Mouse (Mus musculus) gastrocnemius, adult 8-10 months (tissue): ENCODE results near the gene Ccdc89. TPM values are rescaled to one million over a fixed set of nuclear protein-coding genes. Genes with fewer than 3 reads are reported as not detected.

Source experiments
- DNase-seq, 2 experiments: peaks; one replicate each; pipeline ENCODE4 v3.0.0; 2022; ENCODE audit warnings: low spot score in 2 of 2
- total RNA-seq, 4 experiments: library from RNA; stranded (reverse); gene quantifications; 2 replicates each; pipeline ENCODE4 v1.2.4; 2022

Gene Ccdc89
- not detected for total RNA-seq

DNA sequence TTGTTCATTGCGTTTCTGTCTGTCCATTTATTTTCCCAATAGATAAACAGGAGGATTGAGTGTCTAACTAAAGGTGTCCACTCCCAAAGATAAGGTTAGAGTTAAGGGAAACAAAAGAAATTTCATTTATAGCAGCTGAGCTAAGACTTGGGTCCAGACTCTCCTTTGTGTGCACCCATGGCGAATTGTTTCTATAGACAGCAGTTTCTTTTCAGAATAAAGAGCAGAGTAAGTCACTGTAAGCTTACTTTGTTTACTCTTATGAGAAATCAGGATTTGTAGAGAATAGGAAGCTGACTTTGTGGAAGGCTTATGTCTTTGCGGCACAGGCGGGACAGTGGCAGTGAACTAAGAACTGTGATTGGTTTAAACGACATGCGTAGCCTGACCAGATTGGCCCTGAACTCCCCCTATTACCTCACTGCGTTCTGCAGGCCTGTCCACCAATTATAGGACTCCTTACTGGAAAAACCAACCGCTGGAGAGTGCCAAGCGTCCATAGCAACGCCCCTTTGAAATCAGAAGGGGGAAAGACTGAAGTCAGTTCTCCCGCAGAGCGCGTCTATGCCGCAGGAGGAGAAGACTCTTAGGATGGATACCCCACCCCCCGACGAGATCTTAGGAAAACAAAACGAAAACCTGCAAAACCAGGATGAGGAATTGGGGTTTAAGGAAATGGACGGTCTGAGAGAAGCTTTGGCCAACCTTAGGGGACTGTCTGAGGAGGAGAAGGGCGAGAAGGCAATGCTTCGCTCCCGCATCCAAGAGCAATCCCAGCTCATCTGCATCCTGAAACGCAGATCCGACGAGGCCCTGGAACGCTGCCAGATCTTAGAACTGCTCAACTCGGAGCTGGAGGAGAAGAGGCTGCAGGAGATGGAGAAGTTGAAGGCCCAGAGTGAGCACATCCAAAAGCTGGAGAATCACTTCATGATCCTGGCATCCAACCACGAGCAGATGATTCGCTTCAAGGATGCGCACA lies at the start of gene Ccdc89:
Ccdc89 (plus strand) TSS at position 558 of the 982 bp plus-strand sequence.
- peak; percentile 61 to 66 for DNase-seq

GRCm38 (mm10) chr7:90384411-90384810 lies 42.0 kb upstream of the Ccdc89 start:
- no peak for DNase-seq

GRCm38 (mm10) chr7:90386885-90387459 lies 39.4 kb upstream of the Ccdc89 start:
- DNase-seq, result no peak

GRCm38 (mm10) chr7:90389765-90390164 lies 36.6 kb upstream of the Ccdc89 start:
- DNase-seq, result no peak

- no peak for DNase-seq
Measured at GRCm38 (mm10) chr7:90395073-90395472, 31.3 kb upstream of the Ccdc89 start.

DNA sequence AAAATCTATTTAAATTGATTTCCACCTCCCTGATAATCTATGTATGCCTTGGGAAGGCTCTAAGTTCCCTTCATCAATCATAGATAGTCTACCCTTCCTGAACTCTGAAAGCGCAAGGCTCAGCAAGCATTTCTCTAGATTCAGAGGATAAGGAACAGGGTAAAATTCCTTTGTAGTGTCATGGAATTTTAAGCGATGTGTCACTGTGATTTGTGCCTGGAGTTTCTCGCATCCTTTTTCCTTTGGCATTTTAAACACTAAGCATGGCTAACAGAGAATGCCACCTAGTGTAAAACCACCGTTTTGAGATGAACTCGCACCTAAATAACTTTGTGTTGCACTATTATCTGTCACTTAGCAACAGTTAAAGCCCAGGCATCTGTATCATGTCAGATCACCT lies 30.4 kb upstream of the Ccdc89 start:
- DNase-seq, result no peak

- peak in 1 of 2 experiments; percentile 22 for DNase-seq
Measured at GRCm38 (mm10) chr7:90409934-90410333, 16.4 kb upstream of the Ccdc89 start.

DNA sequence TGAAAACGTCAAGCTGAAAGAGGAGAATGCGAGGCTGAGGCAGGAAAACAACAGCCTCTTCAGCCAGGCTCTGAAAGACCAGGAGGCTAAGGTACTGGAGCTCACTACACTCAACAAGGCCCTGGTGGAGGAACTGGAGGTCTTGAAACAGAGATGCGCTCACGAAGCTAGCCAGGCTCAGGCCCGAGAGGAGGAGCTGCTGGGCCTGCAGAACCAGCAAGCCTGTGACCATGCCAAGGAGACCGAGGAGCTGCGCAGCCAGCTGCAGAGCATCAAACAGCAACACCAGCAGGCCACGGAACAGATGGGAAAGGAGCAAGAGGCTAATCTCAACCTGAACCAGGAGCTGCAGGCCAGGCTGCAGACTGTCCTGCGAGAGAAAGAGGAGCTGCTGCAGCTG lies 629 bp downstream of the Ccdc89 start:
- DNase-seq, result no peak

- DNase-seq, result no peak
Measured at GRCm38 (mm10) chr7:90432221-90432620, 5.8 kb downstream of the Ccdc89 start.

DNA sequence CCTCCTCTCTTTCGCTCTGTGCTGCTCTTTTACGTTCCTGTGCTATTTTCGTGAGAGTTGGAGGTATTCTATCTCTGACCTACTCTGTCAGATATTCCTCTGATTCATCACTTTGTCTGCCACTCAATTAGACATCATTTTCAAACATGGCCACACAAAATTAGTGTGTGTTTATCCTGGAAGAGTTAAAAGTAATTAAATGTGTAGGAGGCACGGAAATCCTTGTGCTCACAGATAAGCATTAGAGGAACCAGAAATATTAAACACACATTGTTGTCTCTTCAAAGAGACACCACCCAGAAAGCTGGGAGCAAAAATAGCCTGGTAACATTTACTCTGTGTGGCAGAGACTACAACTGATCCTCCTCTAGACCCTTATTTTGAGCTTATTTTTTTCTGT lies 13.7 kb downstream of the Ccdc89 start:
- DNase-seq, result no peak

GRCm38 (mm10) chr7:90442070-90442469 lies 15.7 kb downstream of the Ccdc89 start:
- DNase-seq, result no peak

GRCm38 (mm10) chr7:90442518-90443080 lies 16.2 kb downstream of the Ccdc89 start, which contains the start of gene Crebzf:
Gene Crebzf, plus strand, starts transcription at chr7:90442729.
- DNase-seq, result peak; percentile 91 to 94

- peak; percentile 38 to 51 for DNase-seq
Measured at GRCm38 (mm10) chr7:90443101-90444091, 17.0 kb downstream of the Ccdc89 start.

GRCm38 (mm10) chr7:90444206-90444605 lies 17.8 kb downstream of the Ccdc89 start:
- no peak for DNase-seq

DNA sequence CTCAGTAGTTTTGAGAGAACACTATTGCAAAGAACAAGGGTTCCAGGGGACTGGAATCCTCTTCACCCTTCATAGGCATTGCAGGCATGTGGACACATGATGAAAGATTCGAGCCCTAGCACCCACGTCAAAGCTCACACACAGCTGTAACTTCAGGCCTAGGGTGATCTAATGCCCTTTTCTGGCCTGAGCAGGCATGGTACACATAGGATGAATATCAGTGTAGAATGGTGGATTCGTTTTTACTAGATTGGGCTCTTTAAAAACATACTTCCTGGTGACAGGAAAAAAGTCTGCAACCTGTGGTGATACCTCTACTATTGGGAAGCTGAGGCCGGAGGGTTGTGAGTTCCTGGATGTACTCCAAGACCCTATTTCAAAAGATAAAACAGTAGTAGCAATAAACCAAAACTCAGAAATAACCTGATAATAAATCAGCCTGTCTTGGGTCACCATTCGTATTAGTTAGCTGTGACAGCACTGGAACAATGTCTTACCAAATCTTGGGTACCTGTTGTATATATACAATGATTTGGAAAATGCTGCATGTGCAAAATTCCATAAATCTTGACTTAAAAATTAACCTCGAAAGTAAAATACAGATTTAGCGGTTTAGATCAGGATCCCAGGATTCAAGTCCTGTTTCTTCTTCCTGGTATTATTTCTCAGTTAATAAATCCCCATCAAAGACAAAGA lies 29.9 kb downstream of the Ccdc89 start:
- DNase-seq, result no peak

- peak; percentile 72 to 80 for DNase-seq
Measured at GRCm38 (mm10) chr7:90456845-90457468, 30.6 kb downstream of the Ccdc89 start, which contains the start of gene Tmem126a. Gene Tmem126a, minus strand, starts transcription at chr7:90457229.

DNA sequence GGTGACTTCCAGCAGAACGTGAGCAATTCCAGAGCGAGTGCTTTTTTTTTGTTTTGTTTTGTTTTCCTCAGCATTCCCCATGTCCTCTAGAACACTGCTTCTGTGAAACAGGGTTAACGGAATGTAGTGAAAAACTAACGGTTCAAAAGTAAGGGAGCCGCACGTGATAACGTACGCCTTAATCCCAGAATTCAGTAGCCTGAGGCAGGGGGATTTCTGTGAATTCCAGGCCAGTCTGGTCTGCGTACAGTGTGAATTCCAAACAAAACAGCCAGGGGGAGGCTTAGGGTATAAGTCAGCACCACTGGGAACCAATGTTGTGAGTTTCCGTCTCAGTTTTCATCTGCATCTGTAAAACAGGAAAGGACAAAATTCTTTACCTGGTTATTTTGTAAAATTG lies 31.1 kb downstream of the Ccdc89 start:
- DNase-seq, result no peak

GRCm38 (mm10) chr7:90460330-90460729 lies 34.0 kb downstream of the Ccdc89 start:
- no peak for DNase-seq

GRCm38 (mm10) chr7:90460930-90461329 lies 34.6 kb downstream of the Ccdc89 start:
- DNase-seq, result no peak

DNA sequence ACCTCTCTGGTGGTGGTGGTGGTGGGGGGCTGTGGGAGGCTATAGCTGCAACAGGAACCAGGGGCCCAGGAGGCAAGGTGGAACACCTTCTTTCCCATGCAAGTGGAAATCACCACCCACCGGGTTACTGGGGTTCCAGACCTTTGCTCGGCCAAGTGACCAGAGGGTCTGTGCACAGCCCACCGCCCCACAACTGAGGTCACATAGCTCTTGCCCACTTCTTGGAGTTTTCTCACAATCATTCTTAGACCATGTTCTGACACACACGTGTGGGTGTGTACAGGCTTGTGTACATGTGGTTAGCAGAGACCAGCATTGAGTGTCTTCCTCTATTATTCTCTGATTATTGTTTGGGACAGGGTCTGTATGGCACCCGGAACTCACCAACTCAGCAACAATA lies 35.1 kb downstream of the Ccdc89 start:
- DNase-seq, result no peak
